In genomic region chr11:79527739-79528384, GRCm38 (mm10) we compare ENCODE assay signal across 1 mouse cellular context.
TF ChIP-seq lines count a peak whose summit lies in the region.

No protein-coding gene starts in this region.

TF ChIP-seq in MEL, 35 proteins besides CTCF, POLR2A, EP300 and RAD21 (continued from another document):
- TF ChIP-seq GATA1 (IDR thresholded peaks at IDR 0.05; ENCODE audit: low read depth, low read length): no peak
- no peak; the same call in 1 of the 2 replicates for TF ChIP-seq RCOR1 (IDR thresholded peaks at IDR 0.05; ENCODE audit: low read depth, low read length)
- no peak for TF ChIP-seq USF1 (IDR thresholded peaks at IDR 0.05; ENCODE audit: low read depth, low read length)
- no peak for TF ChIP-seq UBTF (IDR thresholded peaks at IDR 0.05; ENCODE audit: borderline replicate concordance, insufficient read depth, low read depth, low read length)
- 0 out of 2 replicates have a peak, but pooled peaks have one; percentile 49 for TF ChIP-seq CHD1 (IDR thresholded peaks at IDR 0.05; ENCODE audit: low read depth, low read length)
- TF ChIP-seq BHLHE40 (IDR thresholded peaks at IDR 0.05; ENCODE audit: borderline replicate concordance, low read depth, low read length): peak; percentile 75
- TF ChIP-seq POLR2AphosphoS2 (IDR thresholded peaks at IDR 0.05; ENCODE audit: low read length): no peak
- no peak for TF ChIP-seq TBP (IDR thresholded peaks at IDR 0.05; ENCODE audit: low read depth, low read length)
- 0 out of 2 replicates have a peak, but pooled peaks have one; percentile 8 for TF ChIP-seq TAL1 (IDR thresholded peaks at IDR 0.05; ENCODE audit: low read length)
- TF ChIP-seq HCFC1 (IDR thresholded peaks at IDR 0.05; ENCODE audit: low read depth, low read length): 0 out of 2 replicates have a peak, but pooled peaks have one; percentile 37
- TF ChIP-seq NRF1 (IDR thresholded peaks at IDR 0.05; ENCODE audit: insufficient read depth, low read depth, low read length, poor library complexity, severe bottlenecking): no peak
- no peak for TF ChIP-seq CHD2 (IDR thresholded peaks at IDR 0.05; ENCODE audit: low read length)
- TF ChIP-seq MYC (IDR thresholded peaks at IDR 0.05; ENCODE audit: low read depth, low read length): peak; percentile 90
- peak; percentile 67 for TF ChIP-seq SIN3A (IDR thresholded peaks at IDR 0.05; ENCODE audit: low read length)
- no peak for TF ChIP-seq POLR2AphosphoS5 (IDR thresholded peaks at IDR 0.05; ENCODE audit: borderline replicate concordance, low read depth, low read length)
